Mouse (Mus musculus) ES-E14 (cell line): ENCODE results near the gene Eif4e2.

ENCODE experiments used
- CHD2 ChIP-seq: IDR thresholded peaks from 2 replicates; pipeline ENCODE4 v1.6.1; 2014; ENCODE audit warnings: mild to moderate bottlenecking, low read depth, low read length, inconsistent platforms
- HCFC1 ChIP-seq: IDR thresholded peaks from 2 replicates; pipeline ENCODE4 v1.6.1; 2012; ENCODE audit warnings: low read length, inconsistent platforms, borderline replicate concordance; ENCODE audit not compliant: insufficient read depth
- ZC3H11A ChIP-seq: IDR thresholded peaks from 2 replicates; pipeline ENCODE4 v1.6.1; 2012; ENCODE audit warnings: low read depth, mild to moderate bottlenecking, inconsistent platforms, low read length, borderline replicate concordance

DNA sequence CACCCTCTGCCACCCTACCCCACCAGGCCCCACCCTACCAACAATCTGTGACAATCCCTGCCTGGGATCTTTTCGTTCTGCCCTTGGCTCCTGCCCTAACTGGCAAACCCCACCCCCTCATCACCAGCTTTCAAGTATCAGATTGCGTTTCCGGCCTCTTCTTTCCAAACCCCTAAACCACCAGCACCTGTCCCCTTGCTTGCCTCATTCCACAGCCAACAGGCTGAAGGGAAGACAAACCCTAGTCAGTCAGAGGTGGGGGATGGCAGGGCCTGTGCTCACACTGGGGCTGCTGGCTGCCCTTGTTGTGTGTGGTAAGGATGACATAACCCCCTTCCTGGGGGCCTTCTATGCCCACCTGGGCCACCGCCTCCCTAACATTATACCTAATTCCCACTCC is 23.3 kb upstream of the Eif4e2 start, which contains the start of gene Chrnd:
- no peak for TF ChIP-seq CHD2
- TF ChIP-seq HCFC1 = no peak
- TF ChIP-seq ZC3H11A = no peak
